Mouse (Mus musculus) urinary bladder, adult 2 months (tissue): ENCODE results near the gene Rap1gap2. TPM values are rescaled to one million over a fixed set of nuclear protein-coding genes. Genes with fewer than 3 reads are reported as not detected.

Experiments used
- DNase-seq: peaks from one replicate; pipeline ENCODE4 v3.0.0; 2022; ENCODE audit warnings: low spot score
- polyA plus RNA-seq: library from polyadenylated mRNA; depleted of rRNA; stranded (reverse); fragments of >200 nt; gene quantifications from 2 replicates; pipeline ENCODE4 v1.2.3, GENCODE M21; 2012

The Rap1gap2 gene
- polyA plus RNA-seq, 1 experiment, result 32.5 TPM

GRCm38 (mm10) chr11:74501989-74502388, 108.7 kb downstream of the Rap1gap2 start:
- DNase-seq, result no peak

GRCm38 (mm10) chr11:74501061-74501460, 109.7 kb downstream of the Rap1gap2 start:
- DNase-seq, result no peak

GRCm38 (mm10) chr11:74499521-74500099, 111.1 kb downstream of the Rap1gap2 start:
- DNase-seq, result no peak

GRCm38 (mm10) chr11:74499058-74499457, 111.7 kb downstream of the Rap1gap2 start:
- no peak for DNase-seq

DNA sequence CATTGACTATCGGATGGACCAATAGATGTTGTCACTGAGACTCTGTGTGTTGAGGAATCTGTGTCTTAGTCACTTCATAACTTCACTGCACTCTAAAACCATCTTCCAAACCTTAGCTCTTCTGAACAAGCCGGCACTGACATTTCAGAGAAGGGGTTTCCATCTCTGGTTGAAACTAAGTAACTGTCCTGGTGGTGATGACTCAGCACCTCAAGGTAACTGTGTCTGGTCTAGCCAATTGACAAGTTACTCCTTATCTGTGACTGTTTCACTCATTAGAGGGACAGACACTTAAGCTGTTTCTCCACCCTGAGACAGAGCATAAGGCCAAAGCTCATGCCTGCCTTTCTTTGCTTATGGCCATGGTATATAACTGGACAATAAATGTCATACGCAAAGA, 114.1 kb downstream of the Rap1gap2 start:
- DNase-seq, result no peak

DNA sequence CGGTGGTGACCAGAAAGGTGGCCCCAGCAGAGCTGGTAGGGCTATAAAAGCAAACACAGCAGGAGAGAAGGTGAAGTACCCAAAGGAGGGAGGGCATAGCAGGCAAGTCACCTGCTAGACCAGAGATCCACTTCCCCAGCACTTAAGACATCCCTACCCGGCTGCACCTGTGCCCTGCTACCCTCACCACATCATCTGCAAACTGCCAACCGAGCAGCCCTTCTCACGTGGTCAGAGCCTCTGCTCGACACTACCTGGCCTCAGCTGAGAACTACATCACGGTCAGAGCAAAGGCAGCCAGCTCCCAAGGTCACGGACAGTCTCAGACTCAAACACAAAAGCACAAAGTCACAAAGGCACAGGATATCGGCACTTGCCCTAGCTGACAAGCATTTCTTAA, 116.8 kb downstream of the Rap1gap2 start:
- DNase-seq, result no peak

DNA sequence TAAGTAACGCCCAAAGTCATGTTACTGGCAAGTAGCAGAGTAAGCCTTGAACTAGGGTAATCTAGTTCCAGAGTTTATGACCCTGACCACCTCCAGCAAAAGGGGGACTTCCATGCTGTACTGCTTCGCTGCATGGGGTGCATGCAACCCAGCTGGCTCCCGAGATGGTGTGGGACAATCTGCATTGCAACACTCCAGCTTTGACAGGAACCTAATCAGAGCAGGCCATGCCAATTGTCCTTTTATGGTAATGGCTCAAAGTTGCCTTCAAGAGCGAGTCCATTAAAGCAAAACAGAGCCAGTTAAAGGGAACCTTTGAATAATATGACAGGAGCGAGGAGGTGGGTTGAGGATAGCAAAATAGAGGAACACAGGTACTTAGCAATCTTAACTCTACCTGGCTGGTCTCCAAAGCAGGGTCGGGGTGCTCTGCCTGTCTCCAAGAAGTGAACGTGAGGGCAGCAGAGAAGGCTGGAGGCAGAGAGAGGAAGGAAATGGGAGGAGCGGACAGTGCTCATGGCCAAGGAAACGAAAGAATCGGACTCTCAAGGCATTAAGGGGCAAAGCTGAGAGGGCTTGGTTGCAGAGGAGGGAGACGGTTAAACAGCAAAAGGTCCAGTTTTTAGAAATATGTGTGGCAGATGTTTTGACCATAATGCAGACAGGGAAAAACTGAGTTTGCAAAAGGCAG, 117.4 kb downstream of the Rap1gap2 start:
- no peak for DNase-seq

GRCm38 (mm10) chr11:74491130-74491529, 119.6 kb downstream of the Rap1gap2 start:
- DNase-seq, result no peak

DNA sequence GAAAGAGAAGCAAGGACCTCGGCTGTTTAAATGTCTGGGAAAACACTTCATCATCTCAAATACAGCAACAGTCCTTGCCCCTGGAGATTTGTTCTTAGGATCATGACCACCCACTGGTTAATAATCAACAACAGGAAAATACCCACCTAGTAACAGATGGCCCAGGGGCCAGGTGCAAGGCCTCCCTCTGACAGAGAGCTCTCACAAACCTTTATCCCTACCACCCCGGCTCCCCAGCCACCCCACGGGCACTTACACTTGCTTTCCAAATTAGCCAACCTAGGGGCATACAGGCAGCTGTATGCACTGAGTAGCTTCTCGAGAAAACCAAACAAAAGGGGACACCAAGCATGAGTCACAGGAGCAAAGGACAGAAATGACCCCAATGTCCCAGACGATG, 121.5 kb downstream of the Rap1gap2 start:
- no peak for DNase-seq

- no peak for DNase-seq
Observed at GRCm38 (mm10) chr11:74487952-74488351, 122.8 kb downstream of the Rap1gap2 start.

DNA sequence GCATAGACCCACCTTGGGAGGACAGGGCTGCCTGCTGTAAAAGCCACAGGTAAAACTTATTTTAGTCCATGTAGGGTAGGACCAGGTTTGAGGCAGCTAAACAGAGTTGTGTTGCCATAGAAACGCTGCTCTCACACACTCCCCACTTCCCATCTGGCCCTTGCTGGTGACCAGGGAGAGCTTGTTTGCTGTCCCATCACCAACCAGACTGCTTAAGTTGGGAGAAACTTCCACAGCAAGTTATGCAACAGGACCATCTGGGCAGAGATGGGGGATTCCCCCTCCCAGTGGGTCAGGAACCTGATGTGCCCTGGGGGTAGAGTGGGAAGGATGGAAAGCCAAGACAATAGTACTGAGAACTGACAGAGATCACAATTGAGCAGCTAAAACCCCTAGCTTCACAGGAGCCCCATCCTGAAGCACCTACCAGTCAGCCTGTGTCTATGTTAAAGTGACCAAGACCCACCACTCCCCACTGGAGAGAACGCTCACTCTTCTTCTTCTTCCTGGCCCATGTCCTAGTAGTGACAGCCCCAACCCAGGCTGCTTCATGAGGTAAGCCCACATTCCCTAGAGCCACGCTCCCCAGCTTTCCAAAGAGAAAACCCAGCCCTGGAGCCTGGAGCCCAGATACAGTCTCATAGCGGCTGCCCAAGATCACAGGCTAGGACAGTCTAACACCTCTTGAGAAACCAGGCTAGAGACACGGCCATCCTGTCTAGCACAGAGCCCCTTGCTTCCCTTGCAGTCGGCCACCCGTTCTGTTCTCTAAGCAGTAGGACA, 125.1 kb downstream of the Rap1gap2 start:
- DNase-seq, result no peak

GRCm38 (mm10) chr11:74483871-74484270, 126.8 kb downstream of the Rap1gap2 start:
- DNase-seq, result no peak

DNA sequence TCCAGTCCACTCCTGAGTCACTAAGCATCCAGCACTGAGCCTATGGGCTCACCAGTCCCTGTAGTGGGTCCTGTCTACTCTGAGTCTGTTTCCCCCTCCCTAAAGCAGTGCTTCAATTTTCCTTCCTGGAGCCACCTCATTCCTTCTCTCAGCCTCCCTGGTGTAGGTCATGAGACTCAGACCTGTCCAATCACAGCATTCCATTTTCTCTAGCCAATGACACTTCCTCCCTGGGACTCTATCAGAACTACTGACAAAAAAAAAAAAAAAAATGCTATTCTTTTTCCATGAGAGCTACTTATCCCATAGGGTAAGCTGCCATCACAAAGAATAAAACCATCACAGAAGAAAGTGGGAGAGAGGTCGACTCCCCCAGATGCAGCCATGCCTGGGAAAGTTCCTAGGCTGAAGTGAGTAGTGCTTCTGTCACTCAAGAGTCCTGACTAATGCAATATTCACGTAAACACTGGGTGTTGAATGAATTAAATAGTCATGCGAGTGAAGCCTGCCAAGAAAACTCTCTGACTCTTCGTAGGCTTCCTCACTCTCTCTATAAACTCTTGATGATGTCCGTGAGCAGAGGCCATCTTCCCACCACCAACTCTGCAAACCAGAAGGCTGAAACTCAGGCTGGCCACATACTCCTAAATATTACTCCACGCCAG, 127.4 kb downstream of the Rap1gap2 start:
- no peak for DNase-seq

GRCm38 (mm10) chr11:74481797-74482196, 128.9 kb downstream of the Rap1gap2 start:
- DNase-seq, result no peak

GRCm38 (mm10) chr11:74479715-74480289, 130.9 kb downstream of the Rap1gap2 start:
- DNase-seq, result no peak

- DNase-seq, result no peak
Observed at GRCm38 (mm10) chr11:74478877-74479276, 131.8 kb downstream of the Rap1gap2 start.

- DNase-seq, result no peak
Observed at GRCm38 (mm10) chr11:74472671-74473070, 138.0 kb downstream of the Rap1gap2 start.

DNA sequence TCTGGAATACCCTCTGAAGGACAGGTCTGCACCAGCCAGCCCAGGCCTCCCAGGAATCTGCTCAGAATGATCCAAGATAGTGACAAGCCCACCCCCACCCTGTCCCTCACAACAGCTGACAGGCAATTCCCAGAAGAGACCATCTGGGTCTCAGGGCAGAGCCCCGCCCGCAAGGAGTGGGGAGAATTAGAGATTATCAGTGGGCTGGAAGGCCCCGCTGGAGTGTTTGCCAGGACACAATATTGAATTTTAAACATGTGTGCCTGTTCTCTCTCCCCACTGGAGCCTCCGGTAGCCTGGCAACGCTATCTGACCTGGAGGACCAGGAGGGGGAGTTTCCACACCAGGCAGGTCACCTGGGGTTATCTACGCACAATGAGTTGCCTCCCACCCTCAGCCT, 142.5 kb downstream of the Rap1gap2 start:
- no peak for DNase-seq

GRCm38 (mm10) chr11:74465712-74466111, 145.0 kb downstream of the Rap1gap2 start:
- DNase-seq, result no peak

DNA sequence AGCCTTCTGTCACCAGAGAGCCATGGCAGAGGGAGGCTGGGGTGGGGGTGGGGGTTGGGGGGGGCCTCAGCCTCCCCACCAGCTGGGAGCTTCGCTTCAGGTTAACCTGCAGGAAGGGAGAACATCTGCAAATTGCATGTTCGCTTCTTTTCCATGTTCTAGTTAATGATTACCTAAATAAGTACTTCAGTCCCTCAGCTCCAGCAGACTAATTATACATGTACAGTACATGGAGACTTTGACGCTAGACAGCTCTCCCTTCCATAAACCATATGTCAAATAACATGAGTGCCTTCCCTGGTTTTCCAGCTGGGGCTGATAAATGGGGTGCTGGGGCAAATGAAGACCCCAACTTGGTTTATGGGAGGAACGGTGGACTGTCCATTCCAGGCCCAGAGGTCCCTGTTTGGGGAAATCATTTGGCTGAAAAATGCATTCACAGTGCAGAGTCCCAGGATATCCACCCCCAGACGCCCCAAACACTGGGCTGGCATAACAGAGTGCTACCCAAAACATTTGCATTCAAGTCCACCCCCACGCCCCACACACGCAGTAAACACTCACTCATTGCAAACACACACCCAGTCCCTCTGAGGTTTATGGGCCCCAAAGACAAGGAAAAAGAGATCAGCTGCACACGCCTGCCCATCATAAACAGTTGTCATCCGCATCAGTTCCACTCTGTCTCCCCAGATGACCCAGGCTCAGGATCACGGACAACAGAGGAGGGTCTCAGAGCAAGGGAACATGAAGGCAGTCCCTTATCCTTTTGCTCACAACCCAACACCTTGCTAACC, 146.3 kb downstream of the Rap1gap2 start:
- no peak for DNase-seq

GRCm38 (mm10) chr11:74462651-74463050, 148.1 kb downstream of the Rap1gap2 start:
- no peak for DNase-seq
